Mouse (Mus musculus): ENCODE measurements around the gene Bcas1. TPM values are rescaled to one million over a fixed set of nuclear protein-coding genes. Genes with fewer than 3 reads are reported as not detected.

Bcas1 gene
- polyA plus RNA-seq (2014; fragmentation: Nextera tagmentation; extraction: Ambion mirVana): 0.97 and 1.1 TPM in 2 replicates

DNA sequence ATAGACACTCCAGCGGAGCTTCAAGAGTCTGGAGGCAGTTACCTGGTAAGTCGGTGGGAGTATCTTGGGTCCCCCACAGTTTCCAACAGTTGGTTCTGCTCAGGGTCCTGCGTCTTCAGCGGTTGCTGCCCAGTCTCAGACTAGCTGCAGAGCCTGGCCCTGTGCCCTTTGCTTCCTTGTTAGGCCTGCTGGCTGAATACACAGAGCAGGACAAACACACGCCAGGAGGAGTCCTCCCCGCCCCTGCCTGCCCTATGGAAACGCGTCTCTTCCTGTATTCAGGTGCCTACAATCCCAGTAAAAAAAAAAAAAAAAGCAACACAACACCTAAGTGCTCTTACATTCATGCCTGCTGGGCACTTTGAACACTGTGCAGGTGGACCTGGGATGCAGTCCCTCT is at the start of gene Bcas1:
Gene Bcas1 (minus strand): TSS at position 142 of the 400 bp plus-strand sequence.
- H3K27ac ChIP-seq (ENCODE audit: low read depth, low read length): no peak within 1 kb of the TSS
- no peaks in the 10 kb centered on the region for H3K36me3 ChIP-seq (ENCODE audit: control insufficient read depth, insufficient read depth, low read length)
- H3K9me3 ChIP-seq (replicated peaks; ENCODE audit: control insufficient read depth, low read length): no peaks in the 10 kb centered on the region
- 0 out of 2 replicates have a peak, but pooled peaks cover 4% of the 10 kb centered on the region for H3K27me3 ChIP-seq (ENCODE audit: control insufficient read depth, insufficient read depth, low read length)
- no peak for ATAC-seq (replicated peaks; ENCODE audit: insufficient number of reproducible peaks, low FRiP score, low TSS enrichment)
- no peak within 1 kb of the TSS for H3K4me3 ChIP-seq (ENCODE audit: low read depth, low read length)
- H3K4me2 ChIP-seq: no peak within 1 kb of the TSS
- H3K4me1 ChIP-seq (ENCODE audit: control insufficient read depth, insufficient read depth, low read length): no peaks in the 10 kb centered on the region
- no peak within 1 kb of the TSS for H3K9ac ChIP-seq (ENCODE audit: low read depth, low read length)
- WGBS (ENCODE audit: insufficient replicate concordance): 80% methylated on average over 8 of the region's 8 CpGs

DNA sequence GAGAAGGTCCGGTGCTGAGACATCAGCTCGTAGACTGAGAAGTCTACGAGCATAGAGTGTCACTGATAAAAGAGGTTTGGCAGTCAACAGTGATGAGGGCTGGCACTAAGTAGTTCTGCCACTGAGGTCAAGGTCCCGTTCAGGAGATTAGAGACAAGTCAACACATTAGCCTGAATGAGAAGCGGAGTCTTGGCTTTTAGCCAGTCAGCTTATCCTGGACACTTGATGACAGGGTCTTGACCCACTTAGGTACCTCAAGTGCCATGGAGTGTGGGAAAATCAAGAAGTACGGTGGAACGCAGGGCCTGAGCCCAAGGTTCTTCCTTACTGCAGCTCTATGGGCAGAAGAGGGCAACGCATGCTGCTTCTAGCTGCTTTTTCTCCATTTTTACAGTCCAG is 49.0 kb upstream of the Bcas1 start:
- no peaks in the 10 kb centered on the region for H3K4me1 ChIP-seq (ENCODE audit: control insufficient read depth, insufficient read depth, low read length)
- WGBS (ENCODE audit: insufficient replicate concordance): 22% methylated on average over 8 of the region's 8 CpGs
- H3K27ac ChIP-seq (ENCODE audit: low read depth, low read length): no peak overlapping the region
- no peaks in the 10 kb centered on the region for H3K36me3 ChIP-seq (ENCODE audit: control insufficient read depth, insufficient read depth, low read length)
- H3K9ac ChIP-seq (ENCODE audit: low read depth, low read length): no peak overlapping the region
- no peak overlapping the region for H3K4me3 ChIP-seq (ENCODE audit: low read depth, low read length)
- no peak overlapping the region for H3K4me2 ChIP-seq
- ATAC-seq (replicated peaks; ENCODE audit: insufficient number of reproducible peaks, low FRiP score, low TSS enrichment): peak; percentile 63
- H3K9me3 ChIP-seq (replicated peaks; ENCODE audit: control insufficient read depth, low read length): no peaks in the 10 kb centered on the region; the same call in 1 of the 2 replicates
- H3K27me3 ChIP-seq (ENCODE audit: control insufficient read depth, insufficient read depth, low read length): peaks cover 73% of the 10 kb centered on the region

DNA sequence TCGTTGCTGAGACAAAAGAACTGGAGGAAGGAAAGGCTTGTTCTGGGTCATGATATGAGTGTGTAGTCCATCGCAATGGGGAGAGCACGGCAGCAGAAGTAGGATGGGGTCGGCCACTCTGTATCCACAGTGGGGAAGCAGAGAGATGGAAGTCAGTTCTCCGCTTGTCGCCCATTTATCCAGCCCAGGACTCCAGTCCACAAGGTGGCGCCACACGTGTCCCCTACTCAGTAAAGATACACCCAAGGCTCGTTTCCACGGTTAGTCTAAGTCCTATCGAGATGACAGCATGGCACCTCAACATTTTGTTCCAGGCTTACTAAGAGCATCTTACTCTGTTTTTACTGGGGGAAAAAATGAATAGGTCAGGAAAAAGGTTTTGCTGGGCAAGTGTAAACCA is 48.6 kb upstream of the Bcas1 start:
- H3K27ac ChIP-seq (ENCODE audit: low read depth, low read length): no peak overlapping the region
- H3K36me3 ChIP-seq (ENCODE audit: control insufficient read depth, insufficient read depth, low read length): no peaks in the 10 kb centered on the region
- 65% methylated on average over 11 of the region's 11 CpGs for WGBS (ENCODE audit: insufficient replicate concordance)
- H3K9ac ChIP-seq (ENCODE audit: low read depth, low read length): no peak overlapping the region
- no peak for ATAC-seq (replicated peaks; ENCODE audit: insufficient number of reproducible peaks, low FRiP score, low TSS enrichment)
- H3K4me1 ChIP-seq (ENCODE audit: control insufficient read depth, insufficient read depth, low read length): no peaks in the 10 kb centered on the region
- H3K4me3 ChIP-seq (ENCODE audit: low read depth, low read length): no peak overlapping the region
- H3K9me3 ChIP-seq (replicated peaks; ENCODE audit: control insufficient read depth, low read length): no peaks in the 10 kb centered on the region; the same call in 1 of the 2 replicates
- H3K27me3 ChIP-seq (ENCODE audit: control insufficient read depth, insufficient read depth, low read length): peaks cover 73% of the 10 kb centered on the region
- H3K4me2 ChIP-seq: no peak overlapping the region

DNA sequence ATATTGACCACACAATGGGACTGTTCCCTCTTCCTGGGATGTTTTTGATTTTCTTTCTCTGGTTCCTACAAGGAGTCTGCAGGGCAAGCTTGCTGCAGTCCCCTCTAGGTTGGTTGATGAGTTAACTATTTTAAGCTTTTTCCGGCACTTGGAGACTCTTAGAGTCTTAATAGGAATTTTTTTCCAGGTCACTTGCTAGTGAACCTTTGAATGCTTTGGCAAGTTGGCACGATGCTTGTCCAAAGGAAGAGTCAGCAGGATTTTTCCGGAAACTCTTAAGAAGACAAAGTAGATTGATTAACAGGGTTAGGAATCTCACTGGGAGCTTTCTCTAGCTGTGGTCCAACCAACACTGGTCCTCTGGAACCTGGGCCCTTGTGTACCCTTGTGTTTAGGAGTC is 47.5 kb upstream of the Bcas1 start:
- WGBS (ENCODE audit: insufficient replicate concordance): 76% methylated on average over 3 of the region's 3 CpGs
- ATAC-seq (replicated peaks; ENCODE audit: insufficient number of reproducible peaks, low FRiP score, low TSS enrichment): no peak

DNA sequence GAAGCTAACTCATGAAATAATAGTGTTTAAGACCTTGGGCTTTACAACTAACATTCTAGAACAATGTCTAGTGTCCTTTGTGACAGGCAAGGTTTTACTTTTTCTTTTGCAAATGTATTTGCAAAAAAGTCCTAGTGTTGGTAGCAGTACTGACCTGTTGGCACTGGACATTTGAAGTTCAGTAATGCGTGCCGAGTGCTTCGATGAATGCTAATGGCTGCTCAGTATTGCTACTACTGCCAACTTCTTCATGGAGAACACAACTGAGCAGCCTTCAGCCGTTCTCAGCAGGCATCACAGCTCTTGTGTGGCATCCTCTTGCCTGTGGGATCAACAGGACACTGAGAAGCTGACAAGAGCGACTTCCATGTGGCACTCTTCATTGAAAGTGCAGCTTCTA is 46.5 kb upstream of the Bcas1 start:
- H3K4me3 ChIP-seq (ENCODE audit: low read depth, low read length): no peak overlapping the region
- peaks cover 76% of the 10 kb centered on the region for H3K27me3 ChIP-seq (ENCODE audit: control insufficient read depth, insufficient read depth, low read length)
- ATAC-seq (replicated peaks; ENCODE audit: insufficient number of reproducible peaks, low FRiP score, low TSS enrichment): no peak
- no peak overlapping the region for H3K4me2 ChIP-seq
- no peaks in the 10 kb centered on the region for H3K4me1 ChIP-seq (ENCODE audit: control insufficient read depth, insufficient read depth, low read length)
- H3K9ac ChIP-seq (ENCODE audit: low read depth, low read length): no peak overlapping the region
- no peaks in the 10 kb centered on the region; the same call in 1 of the 2 replicates for H3K9me3 ChIP-seq (replicated peaks; ENCODE audit: control insufficient read depth, low read length)
- no peak overlapping the region for H3K27ac ChIP-seq (ENCODE audit: low read depth, low read length)
- 90% methylated on average over 5 of the region's 5 CpGs for WGBS (ENCODE audit: insufficient replicate concordance)
- no peaks in the 10 kb centered on the region for H3K36me3 ChIP-seq (ENCODE audit: control insufficient read depth, insufficient read depth, low read length)

More for the DNA sequence above, 47.5 kb upstream of the Bcas1 start:
- H3K27me3 ChIP-seq (ENCODE audit: control insufficient read depth, insufficient read depth, low read length): peaks cover 73% of the 10 kb centered on the region
- H3K4me2 ChIP-seq: no peak overlapping the region
- H3K27ac ChIP-seq (ENCODE audit: low read depth, low read length): no peak overlapping the region
- H3K36me3 ChIP-seq (ENCODE audit: control insufficient read depth, insufficient read depth, low read length): no peaks in the 10 kb centered on the region
- no peaks in the 10 kb centered on the region for H3K4me1 ChIP-seq (ENCODE audit: control insufficient read depth, insufficient read depth, low read length)
- H3K9ac ChIP-seq (ENCODE audit: low read depth, low read length): no peak overlapping the region
- no peaks in the 10 kb centered on the region; the same call in 1 of the 2 replicates for H3K9me3 ChIP-seq (replicated peaks; ENCODE audit: control insufficient read depth, low read length)
- H3K4me3 ChIP-seq (ENCODE audit: low read depth, low read length): no peak overlapping the region

DNA sequence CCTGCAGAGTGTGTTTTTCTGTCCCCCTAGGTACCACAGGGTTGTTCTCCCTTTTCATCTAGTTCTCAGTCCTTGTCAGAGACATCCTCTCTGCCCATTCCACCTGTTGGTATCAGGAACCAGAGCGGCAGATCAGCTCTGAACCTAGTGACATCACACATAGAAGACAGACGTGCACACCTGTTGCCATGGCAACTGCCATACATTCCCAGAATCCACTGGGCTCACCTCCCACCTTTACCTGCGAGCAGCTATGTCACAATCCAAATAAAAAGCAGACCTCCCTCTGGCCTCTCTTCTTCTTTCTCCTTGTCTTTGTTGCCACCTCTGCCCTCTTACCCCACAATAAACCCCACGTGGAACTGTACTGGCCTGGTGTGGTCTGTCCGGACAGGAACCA is 42.9 kb upstream of the Bcas1 start:
- WGBS (ENCODE audit: insufficient replicate concordance): 76% methylated on average over 5 of the region's 5 CpGs

DNA sequence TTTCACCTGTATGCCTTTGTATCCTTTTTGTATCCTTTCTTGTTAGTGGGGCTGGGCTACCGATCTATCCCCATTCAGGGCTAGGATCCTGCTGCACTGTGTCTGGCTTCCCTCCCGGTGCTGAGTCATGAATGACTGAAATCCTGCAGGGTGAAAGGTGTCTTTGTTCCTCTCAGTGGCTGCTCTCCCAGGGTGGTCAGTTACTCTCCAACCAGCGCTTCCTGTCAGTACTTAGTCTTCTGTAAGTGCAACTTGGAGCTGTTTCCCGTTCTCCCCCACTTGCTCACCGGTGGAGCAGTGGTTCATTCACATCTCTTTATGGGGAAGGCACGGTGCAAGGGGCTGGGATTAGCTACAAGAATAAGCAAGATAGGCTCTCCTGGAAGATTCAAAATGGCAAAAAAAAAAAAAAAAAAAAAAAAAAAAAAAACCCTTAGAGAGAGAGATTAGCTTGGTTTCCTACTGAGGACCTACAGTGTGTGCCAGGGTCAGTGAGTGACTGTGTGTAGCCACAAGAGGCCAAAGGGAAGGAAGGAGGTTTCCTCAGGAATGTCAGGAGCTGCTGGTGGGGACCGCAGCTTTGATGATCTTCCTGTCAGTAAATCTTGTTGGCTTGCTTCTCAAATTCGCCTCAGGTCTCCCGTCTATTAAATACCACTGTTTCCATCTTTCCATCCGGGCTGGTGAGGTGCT is 42.1 kb upstream of the Bcas1 start:
- Histone ChIP-seq H3K4me1 (ENCODE audit: control insufficient read depth, insufficient read depth, low read length) (no peaks in the 10 kb centered on the region), H3K9me3 (replicated peaks; ENCODE audit: control insufficient read depth, low read length) (no peaks in the 10 kb centered on the region; the same call in 1 of the 2 replicates), H3K4me2 (no peak overlapping the region), H3K36me3 (ENCODE audit: control insufficient read depth, insufficient read depth, low read length) (no peaks in the 10 kb centered on the region), H3K27ac (ENCODE audit: low read depth, low read length) (no peak overlapping the region), H3K27me3 (ENCODE audit: control insufficient read depth, insufficient read depth, low read length) (peaks cover 82% of the 10 kb centered on the region), H3K9ac (ENCODE audit: low read depth, low read length) (no peak overlapping the region), H3K4me3 (ENCODE audit: low read depth, low read length) (no peak overlapping the region)
- 13% methylated on average over 10 of the region's 10 CpGs for WGBS (ENCODE audit: insufficient replicate concordance)
- ATAC-seq (replicated peaks; ENCODE audit: insufficient number of reproducible peaks, low FRiP score, low TSS enrichment): no peak

More for the DNA sequence above, 42.9 kb upstream of the Bcas1 start:
- no peak for ATAC-seq (replicated peaks; ENCODE audit: insufficient number of reproducible peaks, low FRiP score, low TSS enrichment)
- Histone ChIP-seq H3K36me3 (ENCODE audit: control insufficient read depth, insufficient read depth, low read length) (no peaks in the 10 kb centered on the region), H3K27me3 (ENCODE audit: control insufficient read depth, insufficient read depth, low read length) (peaks cover 85% of the 10 kb centered on the region), H3K9me3 (replicated peaks; ENCODE audit: control insufficient read depth, low read length) (no peaks in the 10 kb centered on the region; the same call in 1 of the 2 replicates), H3K4me3 (ENCODE audit: low read depth, low read length) (no peak overlapping the region), H3K4me2 (no peak overlapping the region), H3K4me1 (ENCODE audit: control insufficient read depth, insufficient read depth, low read length) (no peaks in the 10 kb centered on the region), H3K9ac (ENCODE audit: low read depth, low read length) (no peak overlapping the region), H3K27ac (ENCODE audit: low read depth, low read length) (no peak overlapping the region)

DNA sequence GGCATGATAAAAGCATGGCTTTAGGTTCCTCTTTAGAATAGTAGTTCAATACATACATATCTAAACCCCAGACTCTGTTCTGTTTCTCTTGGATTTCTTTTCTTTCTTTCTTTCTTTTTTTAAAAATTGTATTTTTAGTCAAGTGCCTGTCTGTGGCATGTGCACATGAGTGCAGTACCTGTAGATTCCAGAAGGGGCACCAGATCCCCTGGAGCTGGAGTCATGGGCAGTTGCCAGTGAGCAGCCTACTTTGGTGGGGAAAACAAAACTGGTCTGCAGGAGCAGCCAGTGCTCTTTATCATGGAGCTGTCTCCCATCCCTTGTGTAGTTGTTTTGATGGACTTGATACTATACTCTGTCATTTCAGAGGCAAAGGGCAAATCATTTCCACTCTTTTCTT is 40.4 kb upstream of the Bcas1 start:
- Histone ChIP-seq H3K27me3 (ENCODE audit: control insufficient read depth, insufficient read depth, low read length) (peaks cover 74% of the 10 kb centered on the region), H3K9ac (ENCODE audit: low read depth, low read length) (no peak overlapping the region), H3K4me2 (no peak overlapping the region), H3K27ac (ENCODE audit: low read depth, low read length) (no peak overlapping the region), H3K4me1 (ENCODE audit: control insufficient read depth, insufficient read depth, low read length) (no peaks in the 10 kb centered on the region), H3K9me3 (replicated peaks; ENCODE audit: control insufficient read depth, low read length) (no peaks in the 10 kb centered on the region), H3K36me3 (ENCODE audit: control insufficient read depth, insufficient read depth, low read length) (no peaks in the 10 kb centered on the region), H3K4me3 (ENCODE audit: low read depth, low read length) (no peak overlapping the region)
- no peak for ATAC-seq (replicated peaks; ENCODE audit: insufficient number of reproducible peaks, low FRiP score, low TSS enrichment)

DNA sequence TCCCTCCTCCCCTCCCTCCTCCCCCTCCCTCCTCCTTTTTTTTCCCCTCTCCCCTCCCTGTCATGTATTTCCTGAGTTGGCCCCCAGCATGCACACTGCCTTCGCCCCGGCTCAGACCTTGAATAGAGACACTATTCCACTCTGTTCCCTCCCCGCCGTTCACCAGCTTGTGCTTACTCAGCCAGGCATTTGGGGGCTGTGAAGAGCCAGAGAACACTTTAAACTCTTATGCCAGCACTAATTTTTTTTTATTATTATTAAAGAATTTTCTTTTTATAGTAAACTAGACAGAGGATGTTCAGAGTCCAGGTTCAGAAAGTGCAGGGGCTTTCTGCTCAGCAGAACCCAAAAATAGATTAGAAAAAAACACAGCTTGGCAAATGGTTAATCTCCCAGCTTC is 37.2 kb upstream of the Bcas1 start:
- H3K27me3 ChIP-seq (ENCODE audit: control insufficient read depth, insufficient read depth, low read length): peaks cover 63% of the 10 kb centered on the region
- H3K9me3 ChIP-seq (replicated peaks; ENCODE audit: control insufficient read depth, low read length): no peaks in the 10 kb centered on the region
- H3K4me2 ChIP-seq: no peak overlapping the region
- WGBS (ENCODE audit: insufficient replicate concordance): 52% methylated on average over 4 of the region's 4 CpGs
- no peak overlapping the region for H3K27ac ChIP-seq (ENCODE audit: low read depth, low read length)
- no peak overlapping the region for H3K9ac ChIP-seq (ENCODE audit: low read depth, low read length)
- H3K4me1 ChIP-seq (ENCODE audit: control insufficient read depth, insufficient read depth, low read length): no peaks in the 10 kb centered on the region
- H3K4me3 ChIP-seq (ENCODE audit: low read depth, low read length): no peak overlapping the region
- no peak for ATAC-seq (replicated peaks; ENCODE audit: insufficient number of reproducible peaks, low FRiP score, low TSS enrichment)
- H3K36me3 ChIP-seq (ENCODE audit: control insufficient read depth, insufficient read depth, low read length): no peaks in the 10 kb centered on the region
